Mouse (Mus musculus) cerebellum, postnatal 14 days (tissue): Measurements from ENCODE around the gene Mymx.

Source experiments
- DNase-seq, 2 experiments: peaks; one replicate each; pipeline ENCODE4 v3.0.0; 2021; ENCODE audit warnings: mixed read lengths in 2 of 2

Mymx gene

GRCm38 (mm10) chr17:45568990-45569389 lies 32.9 kb downstream of the Mymx start:
- DNase-seq, result no peak

GRCm38 (mm10) chr17:45567162-45567601 lies 34.7 kb downstream of the Mymx start:
- DNase-seq, result peak in 1 of 2 experiments; percentile 24

GRCm38 (mm10) chr17:45566360-45567161 lies 35.3 kb downstream of the Mymx start:
- DNase-seq, result peak; percentile 58 to 59

GRCm38 (mm10) chr17:45566031-45566359 lies 35.9 kb downstream of the Mymx start:
- DNase-seq, result no peak

- DNase-seq, result no peak
Observed at GRCm38 (mm10) chr17:45565103-45565502, 36.8 kb downstream of the Mymx start.

- DNase-seq, result peak in 1 of 2 experiments; percentile 61
Observed at GRCm38 (mm10) chr17:45564531-45565084, 37.3 kb downstream of the Mymx start.

GRCm38 (mm10) chr17:45563655-45564530 lies 38.0 kb downstream of the Mymx start, which contains the start of gene Slc35b2:
Slc35b2 (plus strand) TSS chr17:45563874.
- DNase-seq, result peak; percentile 95 to 96

- DNase-seq, result no peak
Observed at GRCm38 (mm10) chr17:45563216-45563615, 38.7 kb downstream of the Mymx start.

GRCm38 (mm10) chr17:45559732-45560525 lies 42.0 kb downstream of the Mymx start:
- peak; percentile 76 for DNase-seq

GRCm38 (mm10) chr17:45557998-45558862 lies 43.7 kb downstream of the Mymx start:
- peak in 1 of 2 experiments; percentile 64 for DNase-seq

GRCm38 (mm10) chr17:45557246-45557824 lies 44.6 kb downstream of the Mymx start:
- no peak for DNase-seq

- no peak for DNase-seq
Observed at GRCm38 (mm10) chr17:45556514-45557245, 45.2 kb downstream of the Mymx start.

- no peak for DNase-seq
Observed at GRCm38 (mm10) chr17:45556107-45556489, 45.8 kb downstream of the Mymx start.

- DNase-seq, result peak; percentile 97 to 98
Observed at GRCm38 (mm10) chr17:45555452-45556106, 46.3 kb downstream of the Mymx start, which contains the start of gene Nfkbie. Nfkbie (plus strand) TSS chr17:45555703.

- no peak for DNase-seq
Observed at GRCm38 (mm10) chr17:45554420-45554819, 47.5 kb downstream of the Mymx start.

- DNase-seq, result no peak
Observed at GRCm38 (mm10) chr17:45553065-45553464, 48.8 kb downstream of the Mymx start.

GRCm38 (mm10) chr17:45551816-45552451 lies 50.0 kb downstream of the Mymx start:
- DNase-seq, result peak; percentile 91 to 95

GRCm38 (mm10) chr17:45551249-45551796 lies 50.6 kb downstream of the Mymx start:
- DNase-seq, result no peak
